Mouse (Mus musculus) kidney, embryonic 14.5 days (tissue): ENCODE measurements at regions not wholly inside any gene's neighbourhood (a gene's known extent, or its start where the extent isn't known, plus 50 kb on each side); places are given as distances from the start of the nearest gene placed in this dataset.

Experiments used
- ATAC-seq: fragments of 200-750 bp; cut with Nextera tagmentation; 2 replicates; pipeline ENCODE4 v1.8.0; 2017; ENCODE audit warnings: moderate number of reproducible peaks, mild to moderate bottlenecking, moderate TSS enrichment, moderate library complexity; ENCODE audit not compliant: low FRiP score, low TSS enrichment
- H3K27ac ChIP-seq: fragments of 300-500 bp; sonication (generic); 2 replicates; pipeline ENCODE4 v1.5.1; 2014; ENCODE audit warnings: low read depth, mild to moderate bottlenecking, low read length, moderate library complexity, mixed read lengths
- H3K27me3 ChIP-seq: fragments of 300-500 bp; sonication (generic); 2 replicates; pipeline ENCODE4 v1.6.1; 2014; ENCODE audit warnings: mild to moderate bottlenecking, low read length; ENCODE audit not compliant: control insufficient read depth, insufficient read depth
- H3K36me3 ChIP-seq: fragments of 300-500 bp; sonication (generic); 2 replicates; pipeline ENCODE4 v1.6.1; 2014; ENCODE audit warnings: low read length, mixed read lengths; ENCODE audit not compliant: control insufficient read depth, insufficient read depth
- H3K4me1 ChIP-seq: fragments of 300-500 bp; sonication (generic); 2 replicates; pipeline ENCODE4 v1.6.1; 2014; ENCODE audit warnings: low read length, mixed read lengths; ENCODE audit not compliant: control insufficient read depth, insufficient read depth
- H3K4me2 ChIP-seq: fragments of 300-500 bp; sonication (generic); replicated peaks from 2 replicates; pipeline ENCODE4 v1.6.1; 2014; ENCODE audit warnings: low read depth, mild to moderate bottlenecking, low read length
- H3K4me3 ChIP-seq: fragments of 300-500 bp; sonication (generic); 2 replicates; pipeline ENCODE4 v1.5.1; 2014; ENCODE audit warnings: mild to moderate bottlenecking, low read length
- H3K9ac ChIP-seq: fragments of 300-500 bp; sonication (generic); 2 replicates; pipeline ENCODE4 v1.6.1; 2014; ENCODE audit warnings: low read depth, mild to moderate bottlenecking, low read length, moderate library complexity
- H3K9me3 ChIP-seq: fragments of 300-500 bp; sonication (generic); 2 replicates; pipeline ENCODE4 v1.6.1; 2016; ENCODE audit warnings: low read length; ENCODE audit not compliant: control insufficient read depth
- WGBS: fragments of 180-500 bp; shearing (Covaris S2); extraction: QIAGEN DNeasy Blood & Tissue Kit; methylation state at CpG from one replicate; pipeline ENCODE4 v1.1.7; 2014; 5-methylcytosine and 5-hydroxymethylcytosine counted together

GRCm38 (mm10) chr1:76427439-76427838 lies 881.4 kb downstream of the Slc4a3 start:
- WGBS, result 79% methylated on average over 7 of the region's 7 CpGs
- no peak for ATAC-seq
- H3K4me2 ChIP-seq, result no peak overlapping the region
- H3K27ac ChIP-seq, result no peak overlapping the region
- no peak overlapping the region for H3K4me3 ChIP-seq
- H3K9me3 ChIP-seq, result no peaks in the 10 kb centered on the region
- H3K9ac ChIP-seq, result no peak overlapping the region
- no peaks in the 10 kb centered on the region for H3K27me3 ChIP-seq
- H3K4me1 ChIP-seq, result no peaks in the 10 kb centered on the region
- no peaks in the 10 kb centered on the region for H3K36me3 ChIP-seq

DNA sequence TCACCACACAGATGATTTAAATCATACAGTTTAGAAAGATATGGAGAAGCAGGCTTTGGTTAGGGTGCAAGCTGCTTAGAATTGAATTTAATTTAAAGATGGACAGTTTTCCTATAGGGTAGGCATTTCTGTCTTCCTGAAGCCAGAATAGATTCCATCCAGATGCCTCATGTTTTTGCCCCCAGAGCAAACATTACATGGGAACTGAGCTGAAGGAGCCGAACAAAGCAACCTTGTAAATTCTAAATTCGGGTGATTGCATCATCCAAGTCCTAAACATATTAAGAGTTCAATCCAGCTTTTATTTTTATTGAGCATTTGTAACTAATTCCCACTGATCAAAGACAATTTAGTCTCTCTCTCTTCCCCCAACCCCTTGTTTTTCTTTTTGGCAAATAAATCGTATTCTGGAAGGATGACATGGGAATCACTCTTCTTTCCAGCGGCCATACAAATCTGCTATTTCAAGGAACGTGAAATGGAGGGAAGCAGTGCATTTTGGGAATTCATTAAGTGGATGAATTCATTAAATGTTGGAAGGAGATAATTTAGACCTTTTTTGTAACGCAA lies 884.1 kb downstream of the Slc4a3 start:
- no peaks in the 10 kb centered on the region for H3K36me3 ChIP-seq
- no peak overlapping the region for H3K9ac ChIP-seq
- no peaks in the 10 kb centered on the region for H3K27me3 ChIP-seq
- no peak for ATAC-seq
- H3K4me1 ChIP-seq, result no peaks in the 10 kb centered on the region
- H3K27ac ChIP-seq, result no peak overlapping the region
- no peak overlapping the region for H3K4me2 ChIP-seq
- no peak overlapping the region for H3K4me3 ChIP-seq
- 83% methylated on average over 6 of the region's 6 CpGs for WGBS
- no peaks in the 10 kb centered on the region for H3K9me3 ChIP-seq

DNA sequence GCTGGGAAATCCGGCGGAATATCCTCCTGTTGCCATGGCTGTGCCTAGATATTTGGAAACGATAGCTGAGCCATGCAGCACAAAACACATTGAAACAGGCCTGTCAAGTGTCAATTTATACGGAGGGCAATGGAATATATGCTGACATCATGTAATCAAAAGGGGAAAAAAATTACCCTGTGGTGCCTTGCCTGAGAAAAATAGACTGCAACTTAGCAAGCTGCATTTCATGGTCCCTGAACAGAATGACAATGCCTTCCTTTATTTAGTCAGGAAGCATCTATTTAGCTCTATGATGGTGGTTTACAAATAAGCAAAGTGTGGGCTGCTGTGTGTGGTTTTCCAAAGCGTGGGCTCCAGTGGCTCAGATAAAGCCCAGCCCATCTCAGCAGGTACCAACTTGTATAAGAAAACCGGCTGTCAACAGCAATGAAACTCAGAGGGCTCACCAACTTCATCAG lies 887.4 kb downstream of the Slc4a3 start:
- Histone ChIP-seq H3K9ac (no peak overlapping the region), H3K36me3 (no peaks in the 10 kb centered on the region), H3K4me3 (no peak overlapping the region), H3K9me3 (no peaks in the 10 kb centered on the region), H3K27ac (no peak overlapping the region), H3K4me1 (no peaks in the 10 kb centered on the region), H3K4me2 (no peak overlapping the region), H3K27me3 (no peaks in the 10 kb centered on the region)
- ATAC-seq, result no peak
- WGBS, result 62% methylated on average over 6 of the region's 6 CpGs

GRCm38 (mm10) chr1:76450539-76451214 lies 904.6 kb downstream of the Slc4a3 start:
- no peak overlapping the region for H3K4me2 ChIP-seq
- whole genome bisulfite sequencing, result 75% methylated on average over 10 of the region's 10 CpGs
- no peak for ATAC-seq
- no peak overlapping the region for H3K4me3 ChIP-seq
- no peaks in the 10 kb centered on the region for H3K27me3 ChIP-seq
- no peaks in the 10 kb centered on the region for H3K4me1 ChIP-seq
- no peak overlapping the region for H3K9ac ChIP-seq
- H3K27ac ChIP-seq, result no peak overlapping the region
- no peaks in the 10 kb centered on the region for H3K36me3 ChIP-seq
- H3K9me3 ChIP-seq, result no peaks in the 10 kb centered on the region

DNA sequence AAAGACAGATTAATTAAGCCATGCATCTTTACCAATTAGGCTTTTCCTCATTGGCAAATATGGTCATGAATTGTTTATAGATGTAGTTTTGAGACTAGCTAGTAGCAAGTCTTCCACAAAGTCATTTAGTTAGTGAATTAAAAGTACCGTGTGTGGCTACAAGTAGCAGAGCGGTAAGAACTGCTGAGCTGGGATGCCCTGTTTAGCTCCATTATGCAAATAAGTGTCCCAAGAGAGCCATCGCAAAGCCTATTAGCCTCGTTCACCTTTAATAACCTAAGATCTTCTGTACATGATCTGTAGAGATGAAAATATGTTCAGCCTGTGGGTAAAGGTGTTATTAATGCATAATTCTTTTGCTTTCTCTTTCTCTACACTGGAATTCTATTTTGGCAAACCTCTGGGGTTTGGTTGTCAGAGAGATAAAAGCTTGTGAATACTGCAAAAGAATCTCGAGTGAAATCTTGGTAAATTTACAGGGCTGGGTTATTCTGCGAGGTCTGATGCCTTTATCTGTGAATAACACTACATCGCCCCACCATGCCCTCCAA lies 907.2 kb downstream of the Slc4a3 start:
- Histone ChIP-seq H3K4me2 (no peak overlapping the region), H3K27me3 (no peaks in the 10 kb centered on the region)
- 88% methylated on average over 7 of the region's 7 CpGs for WGBS

GRCm38 (mm10) chr1:76466562-76466961 lies 920.5 kb downstream of the Slc4a3 start:
- no peak overlapping the region for H3K4me2 ChIP-seq
- WGBS, result 91% methylated on average over 2 of the region's 2 CpGs
- no peaks in the 10 kb centered on the region for H3K9me3 ChIP-seq
- ATAC-seq, result no peak
- no peaks in the 10 kb centered on the region for H3K36me3 ChIP-seq
- no peaks in the 10 kb centered on the region for H3K4me1 ChIP-seq
- H3K9ac ChIP-seq, result no peak overlapping the region
- H3K4me3 ChIP-seq, result no peak overlapping the region
- H3K27me3 ChIP-seq, result no peaks in the 10 kb centered on the region
- H3K27ac ChIP-seq, result no peak overlapping the region

More for the DNA sequence above, 907.2 kb downstream of the Slc4a3 start:
- Histone ChIP-seq H3K27ac (no peak overlapping the region), H3K9ac (no peak overlapping the region), H3K4me3 (no peak overlapping the region), H3K9me3 (no peaks in the 10 kb centered on the region), H3K4me1 (no peaks in the 10 kb centered on the region), H3K36me3 (no peaks in the 10 kb centered on the region)
- no peak for ATAC-seq

DNA sequence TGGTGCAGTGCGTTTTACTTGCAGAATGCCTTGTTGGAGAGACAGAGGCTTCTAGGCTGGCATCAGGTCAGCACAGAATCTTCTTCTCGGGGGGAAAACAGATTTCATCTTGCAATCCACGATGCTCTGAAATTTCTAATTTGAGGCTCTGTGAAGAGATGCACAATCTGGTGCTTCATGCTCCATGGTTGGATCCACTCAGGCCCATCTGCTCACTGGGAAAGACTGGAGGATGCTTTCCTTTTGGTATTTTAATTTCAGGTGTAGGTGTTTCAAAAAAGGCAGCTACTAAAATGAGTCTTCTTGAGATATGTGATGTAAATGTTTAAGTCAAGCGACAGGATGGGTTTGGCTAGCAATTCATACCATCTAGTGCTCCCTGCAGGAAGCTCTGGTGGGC lies 938.1 kb downstream of the Slc4a3 start:
- no peak overlapping the region for H3K9ac ChIP-seq
- whole genome bisulfite sequencing, result 89% methylated on average over 4 of the region's 4 CpGs
- no peak overlapping the region for H3K4me3 ChIP-seq
- H3K36me3 ChIP-seq, result no peaks in the 10 kb centered on the region
- H3K4me2 ChIP-seq, result no peak overlapping the region
- no peak for ATAC-seq
- no peaks in the 10 kb centered on the region for H3K27me3 ChIP-seq
- no peaks in the 10 kb centered on the region for H3K4me1 ChIP-seq
- H3K27ac ChIP-seq, result no peak overlapping the region
- no peaks in the 10 kb centered on the region for H3K9me3 ChIP-seq

- WGBS, result 89% methylated on average over 4 of the region's 4 CpGs
- Histone ChIP-seq H3K27me3 (no peaks in the 10 kb centered on the region), H3K36me3 (no peaks in the 10 kb centered on the region), H3K4me2 (no peak overlapping the region), H3K4me3 (no peak overlapping the region), H3K4me1 (no peaks in the 10 kb centered on the region), H3K27ac (no peak overlapping the region), H3K9me3 (no peaks in the 10 kb centered on the region), H3K9ac (no peak overlapping the region)
- no peak for ATAC-seq
Observed at GRCm38 (mm10) chr1:76487481-76487880, 941.4 kb downstream of the Slc4a3 start.

GRCm38 (mm10) chr1:76489681-76490492 lies 943.8 kb downstream of the Slc4a3 start:
- ATAC-seq, result no peak
- WGBS, result 44% methylated on average over 12 of the region's 12 CpGs
- H3K4me3 ChIP-seq, result no peak overlapping the region
- H3K4me1 ChIP-seq, result no peaks in the 10 kb centered on the region
- no peak overlapping the region for H3K9ac ChIP-seq
- H3K9me3 ChIP-seq, result no peaks in the 10 kb centered on the region
- H3K36me3 ChIP-seq, result no peaks in the 10 kb centered on the region
- H3K4me2 ChIP-seq, result no peak overlapping the region
- no peaks in the 10 kb centered on the region for H3K27me3 ChIP-seq
- H3K27ac ChIP-seq, result no peak overlapping the region
